Mouse (Mus musculus) CH12.LX (cell line): ENCODE measurements around the gene Il11ra1. TPM values are rescaled to one million over a fixed set of nuclear protein-coding genes. Genes with fewer than 3 reads are reported as not detected.

Source experiments
- DNase-seq: peaks from one replicate; pipeline ENCODE4 v3.0.0-alpha.2; 2013; ENCODE audit errors: extremely low read depth
- H3K27ac ChIP-seq: 2 replicates; pipeline ENCODE4 v1.5.1; 2012; ENCODE audit warnings: low read depth, mild to moderate bottlenecking, control low read depth, moderate library complexity; ENCODE audit not compliant: insufficient read depth
- H3K27me3 ChIP-seq: replicated peaks from 2 replicates; pipeline ENCODE3; 2012; ENCODE audit warnings: inconsistent platforms
- H3K36me3 ChIP-seq, 2 experiments: replicated peaks in 1 of 2; 2 replicates each; pipeline versions ENCODE3 to v1.6.1; 2012; ENCODE audit warnings: inconsistent platforms in 1 of 2, low read length in 1 of 2, mild to moderate bottlenecking in 1 of 2, mixed read lengths in 1 of 2, moderate library complexity in 1 of 2; ENCODE audit not compliant: control insufficient read depth in 1 of 2, insufficient read depth in 1 of 2
- H3K4me1 ChIP-seq, 2 experiments: 2 replicates each; pipeline ENCODE4 v1.6.1; 2012; ENCODE audit warnings: inconsistent platforms in 1 of 2, moderate library complexity in 1 of 2; ENCODE audit not compliant: insufficient read depth in 2 of 2, control insufficient read depth in 1 of 2
- H3K4me2 ChIP-seq: 2 replicates; pipeline ENCODE4 v1.6.1; 2012; ENCODE audit warnings: low read depth, mild to moderate bottlenecking, control low read depth; ENCODE audit not compliant: poor library complexity, insufficient read depth, severe bottlenecking
- H3K4me3 ChIP-seq, 3 experiments: fragments of 150-350 bp in 1 of 3; sonication (generic) in 1 of 3; replicated peaks in 1 of 3; 2 replicates each; pipeline versions ENCODE3 to v1.5.1; 2011 to 2012; ENCODE audit warnings: low read depth in 2 of 3, low read length in 2 of 3, mild to moderate bottlenecking in 2 of 3, moderate library complexity in 2 of 3, control low read depth in 1 of 3, improper control_type of control experiment in 1 of 3, inconsistent platforms in 1 of 3, mixed read lengths in 1 of 3; ENCODE audit not compliant: poor library complexity in 1 of 3
- H3K79me2 ChIP-seq: replicated peaks from 2 replicates; pipeline ENCODE4 v1.6.1; 2012; ENCODE audit warnings: mild to moderate bottlenecking, moderate library complexity; ENCODE audit not compliant: control insufficient read depth, poor library complexity, insufficient read depth, severe bottlenecking; ENCODE audit errors: extremely low read depth
- H3K9ac ChIP-seq: 2 replicates; pipeline ENCODE4 v1.6.1; 2012; ENCODE audit warnings: low read depth, mild to moderate bottlenecking, control low read depth, moderate library complexity; ENCODE audit not compliant: insufficient read depth
- H3K9me3 ChIP-seq: replicated peaks from 2 replicates; pipeline ENCODE3; 2012; ENCODE audit warnings: low read length, inconsistent platforms, mixed read lengths
- BHLHE40 ChIP-seq: IDR thresholded peaks from 2 replicates; pipeline ENCODE4 v1.6.1; 2011; ENCODE audit warnings: mild to moderate bottlenecking, low read depth, low read length, improper control_type of control experiment
- CTCF ChIP-seq, 2 experiments: IDR thresholded peaks in 1 of 2; conservative IDR thresholded peaks in 1 of 2; 2 replicates each; pipeline ENCODE4 v1.5.1; 2011 to 2012; ENCODE audit warnings: low read depth in 2 of 2, low read length in 2 of 2, improper control_type of control experiment in 1 of 2, inconsistent platforms in 1 of 2, mild to moderate bottlenecking in 1 of 2, moderate library complexity in 1 of 2
- ELF1 ChIP-seq: IDR thresholded peaks from 2 replicates; pipeline ENCODE4 v1.6.1; 2014; ENCODE audit warnings: low read depth, mild to moderate bottlenecking, inconsistent platforms, low read length, improper control_type of control experiment
- HCFC1 ChIP-seq: IDR thresholded peaks from 2 replicates; pipeline ENCODE4 v1.6.1; 2012; ENCODE audit warnings: low read depth, mild to moderate bottlenecking, inconsistent platforms, low read length, improper control_type of control experiment
- IRF4 ChIP-seq: IDR thresholded peaks from 2 replicates; pipeline ENCODE4 v1.6.1; 2014; ENCODE audit warnings: low read depth, mild to moderate bottlenecking, inconsistent platforms, low read length, improper control_type of control experiment
- JUN ChIP-seq: IDR thresholded peaks from 2 replicates; pipeline ENCODE4 v1.6.1; 2011; ENCODE audit warnings: low read depth, mild to moderate bottlenecking, low read length, improper control_type of control experiment, moderate library complexity; ENCODE audit not compliant: insufficient read depth
- MXI1 ChIP-seq: IDR thresholded peaks from 2 replicates; pipeline ENCODE4 v1.6.1; 2011; ENCODE audit warnings: mild to moderate bottlenecking, low read depth, low read length, improper control_type of control experiment
- MYC ChIP-seq: IDR thresholded peaks from 2 replicates; pipeline ENCODE4 v1.6.1; 2011; ENCODE audit warnings: low read depth, mild to moderate bottlenecking, improper control_type of control experiment, low read length
- PAX5 ChIP-seq: IDR thresholded peaks from 2 replicates; pipeline ENCODE4 v1.6.1; 2012; ENCODE audit warnings: low read length, inconsistent platforms, mixed read lengths
- POLR2A ChIP-seq: IDR thresholded peaks from 2 replicates; pipeline ENCODE4 v1.6.1; 2011; ENCODE audit warnings: low read depth, mild to moderate bottlenecking, improper control_type of control experiment, low read length
- SIN3A ChIP-seq: IDR thresholded peaks from 2 replicates; pipeline ENCODE4 v1.6.1; 2012; ENCODE audit warnings: low read length, improper control_type of control experiment, inconsistent platforms
- UBTF ChIP-seq: IDR thresholded peaks from 2 replicates; pipeline ENCODE4 v1.6.1; 2012; ENCODE audit warnings: low read depth, mild to moderate bottlenecking, inconsistent platforms, low read length, improper control_type of control experiment, moderate library complexity
- ZKSCAN1 ChIP-seq: IDR thresholded peaks from 2 replicates; pipeline ENCODE4 v1.6.1; 2012; ENCODE audit warnings: low read depth, inconsistent platforms, low read length, improper control_type of control experiment, borderline replicate concordance
- ZMIZ1 ChIP-seq: IDR thresholded peaks from 2 replicates; pipeline ENCODE4 v1.6.1; 2012; ENCODE audit warnings: low read depth, mild to moderate bottlenecking, inconsistent platforms, low read length, improper control_type of control experiment
- dilution Hi-C: fragments of 300-500 bp; cut with MboI; formaldehyde crosslinking; loops from 2 replicates; pipeline ENCODE4 v1.14.3; 2020; ENCODE audit warnings: low sequenced_read_pairs; ENCODE audit not compliant: extremely low pct_unique_long_range_greater_than_20kb, extremely low pct_ligation_motif_present
- in situ Hi-C: fragments of 300-500 bp; cut with MboI; formaldehyde crosslinking; loops from 3 replicates; pipeline ENCODE4 v1.14.3; 2019; ENCODE audit warnings: low sequenced_read_pairs, low pct_ligation_motif_present, low pct_unique_long_range_greater_than_20kb, mixed read lengths
- polyA plus RNA-seq: library from polyadenylated mRNA; unstranded; fragments of >175 nt; gene quantifications from 2 replicates; pipeline ENCODE4 v1.2.1, GENCODE M21; 2012; ENCODE audit warnings: low read depth; ENCODE audit not compliant: insufficient read length
- total RNA-seq, 2 experiments: library from RNA; depleted of rRNA; stranded (reverse); fragments of 300-350 nt in 1 of 2; fragments of >200 nt in 1 of 2; gene quantifications; 2 replicates each; pipeline ENCODE4 v1.2.3; 2012 to 2014

The Il11ra1 gene
- total and polyA plus RNA-seq, 3 experiments = 1.3 to 4.8 (median 4.2) TPM

DNA sequence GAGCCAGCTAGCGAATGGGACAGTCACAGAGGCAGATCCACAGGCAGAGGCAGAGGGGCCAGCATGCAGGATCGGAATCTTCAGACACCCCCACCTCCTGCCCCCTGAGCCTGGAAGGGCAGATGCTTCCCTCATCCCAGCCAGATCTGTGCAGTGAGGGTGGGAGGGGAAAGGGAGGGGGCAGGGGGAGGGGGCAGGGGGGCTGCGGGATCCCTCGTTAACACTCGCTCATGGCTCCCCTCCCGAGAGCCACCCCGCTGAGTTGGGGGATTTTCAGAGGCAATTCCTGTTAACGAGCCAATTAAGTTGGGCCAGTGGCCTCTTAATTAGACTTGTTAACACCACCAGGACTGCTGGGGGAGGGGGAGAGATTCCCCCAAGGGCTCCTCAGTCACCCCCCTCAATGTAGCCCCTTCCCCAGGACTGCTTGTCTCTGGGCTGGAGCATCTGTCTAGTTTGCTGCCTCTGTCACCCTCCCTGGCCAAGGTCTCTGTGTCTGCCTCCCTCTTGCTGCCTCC is 27.8 kb upstream of the Il11ra1 start:
- Histone ChIP-seq H3K36me3 (no peaks in the 10 kb centered on the region), H3K27ac (no peak overlapping the region), H3K4me3 (no peak overlapping the region), H3K4me1 (peaks cover 0 to 5% of the 10 kb centered on the region in 2 experiments; a peak in 1 of 4 replicates), H3K9ac (no peak overlapping the region), H3K79me2 (no peaks in the 10 kb centered on the region), H3K27me3 (peaks cover 98% of the 10 kb centered on the region), H3K9me3 (no peaks in the 10 kb centered on the region), H3K4me2 (no peak overlapping the region)
- TF ChIP-seq ZKSCAN1 (no peak), PAX5 (no peak), HCFC1 (no peak), MXI1 (no peak), ELF1 (no peak), CTCF (conservative IDR thresholded peaks at IDR 0.05 in 1 of 2, IDR thresholded peaks at IDR 0.05 in 1 of 2; ENCODE audit: low read depth in 2 of 2, low read length in 2 of 2) (no peak), MYC (no peak), SIN3A (no peak), IRF4 (no peak), POLR2A (no peak), ZMIZ1 (no peak), JUN (no peak)
- DNase-seq = no peak
- dilution Hi-C loops (no loop called here), in situ Hi-C loops (no loop called here)

DNA sequence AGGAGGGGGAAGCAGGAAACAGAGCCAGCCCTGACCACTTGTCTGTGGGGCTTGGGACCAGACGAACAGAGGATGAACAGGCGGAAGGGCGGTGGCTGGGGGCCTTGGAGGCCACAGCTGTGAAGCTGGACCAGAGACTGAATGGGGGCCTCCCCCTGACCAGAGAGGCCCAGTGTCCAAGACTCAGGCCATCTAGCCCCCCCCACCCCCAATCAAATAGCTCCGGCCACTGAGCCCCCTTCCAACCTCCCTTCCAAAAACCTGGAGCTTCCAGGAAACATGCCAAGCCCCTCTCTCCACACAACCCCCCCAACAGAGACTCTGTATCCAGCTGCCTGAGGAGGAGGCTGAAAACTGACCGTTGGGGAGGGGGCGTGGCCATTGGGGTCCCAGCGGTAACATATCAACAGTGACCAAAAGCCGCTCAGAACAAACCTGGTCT is 27.2 kb upstream of the Il11ra1 start:
- Histone ChIP-seq H3K36me3 (no peaks in the 10 kb centered on the region), H3K4me1 (peaks cover 0 to 5% of the 10 kb centered on the region in 2 experiments; a peak in 1 of 4 replicates), H3K4me2 (no peak overlapping the region), H3K4me3 (no peak overlapping the region), H3K9me3 (no peaks in the 10 kb centered on the region), H3K27ac (no peak overlapping the region), H3K9ac (no peak overlapping the region), H3K79me2 (no peaks in the 10 kb centered on the region), H3K27me3 (peaks cover 98% of the 10 kb centered on the region)
- dilution Hi-C loops = no loop called here
- DNase-seq = no peak
- in situ Hi-C loops = no loop called here
- TF ChIP-seq BHLHE40 (no peak), UBTF (no peak)

GRCm38 (mm10) chr4:41673186-41673585 is 26.6 kb upstream of the Il11ra1 start:
- in situ Hi-C loops = no loop called here
- Histone ChIP-seq H3K4me1 (peaks cover 0 to 5% of the 10 kb centered on the region in 2 experiments; a peak in 1 of 4 replicates), H3K4me2 (no peak overlapping the region), H3K9me3 (no peaks in the 10 kb centered on the region), H3K27ac (no peak overlapping the region)
- TF ChIP-seq BHLHE40 (0 out of 2 replicates have a peak, but pooled peaks have one; percentile 32), SIN3A (no peak)
- TF ChIP-seq, all 38 proteins: peak for 1
- Histone ChIP-seq H3K27me3 (peaks cover 98% of the 10 kb centered on the region), H3K9ac (no peak overlapping the region), H3K4me3 (no peak overlapping the region), H3K79me2 (no peaks in the 10 kb centered on the region), H3K36me3 (no peaks in the 10 kb centered on the region)
- no peak for DNase-seq
- dilution Hi-C loops = no loop called here
